Mouse (Mus musculus) intestine, embryonic 14.5 days (tissue): ENCODE measurements at regions not wholly inside any gene's neighbourhood (a gene's known extent, or its start where the extent isn't known, plus 50 kb on each side); places are given as distances from the start of the nearest gene placed in this dataset.

Source experiments
- ATAC-seq: fragments of 200-750 bp; cut with Nextera tagmentation; replicated peaks from 2 replicates; pipeline ENCODE4 v1.8.0; 2017; ENCODE audit warnings: low read depth, moderate number of reproducible peaks, moderate TSS enrichment, moderate library complexity; ENCODE audit not compliant: low FRiP score, low TSS enrichment
- DNase-seq: peaks from one replicate; pipeline ENCODE4 v3.0.0-alpha.2; 2018; ENCODE audit warnings: low spot score
- H3K27ac ChIP-seq: fragments of 300-500 bp; sonication (generic); 2 replicates; pipeline ENCODE4 v1.5.1; 2014; ENCODE audit warnings: low read depth, mild to moderate bottlenecking, control low read depth
- H3K27me3 ChIP-seq: fragments of 300-500 bp; sonication (generic); replicated peaks from 2 replicates; pipeline ENCODE4 v1.6.1; 2014; ENCODE audit warnings: low read length, control low read depth; ENCODE audit not compliant: control insufficient read depth, insufficient read depth
- H3K36me3 ChIP-seq: fragments of 300-500 bp; sonication (generic); 2 replicates; pipeline ENCODE4 v1.6.1; 2014; ENCODE audit warnings: low read length, control low read depth; ENCODE audit not compliant: control insufficient read depth, insufficient read depth
- H3K4me1 ChIP-seq: fragments of 300-500 bp; sonication (generic); replicated peaks from 2 replicates; pipeline ENCODE4 v1.6.1; 2014; ENCODE audit warnings: low read length, control low read depth, mixed read lengths; ENCODE audit not compliant: control insufficient read depth, insufficient read depth
- H3K4me2 ChIP-seq: fragments of 300-500 bp; sonication (generic); 2 replicates; pipeline ENCODE4 v1.6.1; 2014; ENCODE audit warnings: low read length
- H3K4me3 ChIP-seq: fragments of 300-500 bp; sonication (generic); 2 replicates; pipeline ENCODE4 v1.5.1; 2014; ENCODE audit warnings: low read depth, low read length, control low read depth, mixed read lengths
- H3K9ac ChIP-seq: fragments of 300-500 bp; sonication (generic); 2 replicates; pipeline ENCODE4 v1.6.1; 2014; ENCODE audit warnings: mild to moderate bottlenecking, low read length
- H3K9me3 ChIP-seq: fragments of 300-500 bp; sonication (generic); 2 replicates; pipeline ENCODE4 v1.6.1; 2016; ENCODE audit warnings: low read length, control low read depth; ENCODE audit not compliant: control insufficient read depth
- WGBS: fragments of 180-500 bp; shearing (Covaris S2); extraction: QIAGEN DNeasy Blood & Tissue Kit; methylation state at CpG from one replicate; pipeline ENCODE4 v1.1.7; 2014; 5-methylcytosine and 5-hydroxymethylcytosine counted together

DNA sequence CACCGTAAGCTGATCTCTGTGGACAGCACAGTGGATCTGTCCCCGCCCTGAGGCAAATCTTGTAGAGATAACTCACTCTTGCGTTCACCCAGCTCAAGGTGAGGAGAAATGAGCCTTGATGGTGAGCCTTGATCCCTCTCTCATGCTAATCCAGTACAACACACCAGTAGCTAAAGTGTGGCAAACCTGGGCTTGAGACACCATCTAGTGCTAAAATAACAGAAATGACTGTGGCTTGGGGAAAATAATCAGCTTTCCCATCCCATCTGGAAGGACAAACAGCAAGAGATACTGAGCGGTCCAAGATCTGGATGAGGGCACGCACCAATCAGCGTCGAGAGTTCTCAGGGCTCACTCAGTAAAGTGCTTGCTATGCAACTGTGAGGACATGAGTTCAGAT is 50.9 kb upstream of the Cbln4 start:
- Histone ChIP-seq H3K36me3 (no peaks in the 10 kb centered on the region), H3K4me3 (no peak overlapping the region), H3K9ac (no peak overlapping the region), H3K4me2 (no peak overlapping the region), H3K9me3 (no peaks in the 10 kb centered on the region), H3K4me1 (no peaks in the 10 kb centered on the region), H3K27me3 (no peaks in the 10 kb centered on the region), H3K27ac (no peak overlapping the region)
- WGBS: 82% methylated on average over 7 of the region's 7 CpGs
- no peak for DNase-seq
- no peak for ATAC-seq

DNA sequence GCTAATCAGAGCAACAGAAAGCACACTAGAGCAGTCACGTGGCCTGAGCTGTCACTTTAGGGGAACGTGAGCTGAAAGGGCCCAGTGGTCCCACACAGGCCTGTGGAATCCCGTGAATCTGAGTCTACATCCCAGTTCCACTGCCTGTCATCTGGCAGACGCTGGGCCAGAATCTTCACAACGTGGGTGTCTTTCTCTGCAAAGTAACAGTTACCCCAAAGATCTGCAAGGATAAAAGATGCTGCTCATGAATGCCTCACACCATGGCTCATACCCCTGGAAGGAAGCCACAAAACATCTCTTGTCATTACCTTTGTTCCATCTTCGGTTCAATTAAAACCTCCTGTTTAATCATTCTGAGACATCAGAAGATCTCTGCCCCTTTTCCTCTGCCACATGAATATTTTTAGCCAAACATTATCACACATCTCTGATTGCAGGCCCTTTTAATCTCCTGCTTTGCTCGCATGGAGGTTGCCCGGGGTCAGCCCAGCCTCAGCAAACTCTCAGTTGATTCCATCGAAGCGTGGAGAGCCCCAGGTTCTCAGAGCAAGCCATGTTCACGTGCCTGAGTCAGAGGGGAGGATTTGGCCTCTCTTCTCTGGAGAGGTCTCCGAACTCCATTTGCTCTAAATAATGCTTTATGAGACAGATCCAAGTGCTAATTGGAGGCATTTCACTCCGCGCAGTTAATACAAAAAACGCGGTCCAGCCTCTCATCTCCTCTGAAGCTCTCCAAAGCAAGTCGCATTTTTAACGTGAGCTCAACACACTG is 60.8 kb upstream of the Cbln4 start:
- H3K4me3 ChIP-seq: no peak overlapping the region
- H3K27me3 ChIP-seq: no peaks in the 10 kb centered on the region
- H3K27ac ChIP-seq: no peak overlapping the region
- peaks cover 15% of the 10 kb centered on the region; the same call in 1 of the 2 replicates for H3K4me1 ChIP-seq
- no peaks in the 10 kb centered on the region for H3K36me3 ChIP-seq
- 53% methylated on average over 18 of the region's 18 CpGs for WGBS
- no peak for ATAC-seq
- no peak overlapping the region for H3K4me2 ChIP-seq
- H3K9ac ChIP-seq: no peak overlapping the region
- no peaks in the 10 kb centered on the region for H3K9me3 ChIP-seq
- DNase-seq: peak; percentile 44

DNA sequence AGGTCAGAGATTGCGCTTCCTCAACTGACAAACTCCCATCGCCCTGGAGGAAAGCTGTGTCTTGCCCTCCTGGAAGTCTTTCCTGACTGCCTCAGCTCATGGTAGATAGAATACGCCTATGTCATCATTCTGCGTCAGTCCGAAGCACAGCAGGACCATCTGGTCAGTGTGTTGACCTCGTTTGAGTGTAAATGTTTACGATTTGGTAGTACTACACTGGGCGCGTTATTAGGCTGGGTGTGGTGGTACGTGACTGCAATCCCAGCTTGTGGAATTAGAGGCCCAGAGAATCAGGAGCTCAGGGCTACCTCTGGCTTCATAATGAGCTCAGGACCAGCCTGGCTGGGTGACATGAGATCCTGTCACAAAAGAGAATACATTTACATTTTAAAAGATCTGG is 62.0 kb upstream of the Cbln4 start:
- Histone ChIP-seq H3K9me3 (no peaks in the 10 kb centered on the region), H3K36me3 (no peaks in the 10 kb centered on the region), H3K4me2 (peak overlapping the region; percentile 25; the same call in 1 of the 2 replicates), H3K27me3 (no peaks in the 10 kb centered on the region), H3K27ac (no peak overlapping the region), H3K9ac (no peak overlapping the region), H3K4me1 (peaks cover 15% of the 10 kb centered on the region; the same call in 1 of the 2 replicates), H3K4me3 (no peak overlapping the region)
- WGBS: 14% methylated on average over 10 of the region's 10 CpGs
- 0 out of 2 replicates have a peak, but pooled peaks have one; percentile 36 for ATAC-seq
- peak; percentile 55 for DNase-seq

DNA sequence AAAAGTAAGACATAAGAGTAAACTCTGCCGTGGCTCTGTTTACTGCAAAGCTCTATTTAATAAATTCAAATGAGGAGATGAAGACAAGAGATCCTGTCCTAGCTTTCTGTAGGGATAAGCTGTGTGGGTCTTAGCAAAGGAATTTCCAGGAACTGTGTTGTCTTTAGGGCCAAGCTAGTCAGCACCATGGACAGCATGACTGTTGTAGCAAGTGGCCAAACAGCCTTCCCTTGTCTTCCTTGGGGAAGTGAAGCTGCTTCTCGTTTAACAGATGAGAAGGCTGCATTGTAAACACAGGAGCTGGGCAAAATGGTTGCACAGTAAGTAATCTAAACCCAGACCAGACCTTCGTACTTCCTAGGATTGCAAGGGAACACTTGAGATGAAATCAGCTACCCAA is 67.4 kb upstream of the Cbln4 start:
- Histone ChIP-seq H3K4me1 (no peaks in the 10 kb centered on the region), H3K9me3 (no peaks in the 10 kb centered on the region), H3K4me2 (no peak overlapping the region), H3K4me3 (no peak overlapping the region), H3K9ac (no peak overlapping the region), H3K36me3 (no peaks in the 10 kb centered on the region), H3K27me3 (no peaks in the 10 kb centered on the region), H3K27ac (no peak overlapping the region)
- ATAC-seq (no peak), DNase-seq (peak; percentile 65)
- 30% methylated on average over 3 of the region's 3 CpGs for WGBS

GRCm38 (mm10) chr2:172113639-172114038 is 70.4 kb upstream of the Cbln4 start:
- Histone ChIP-seq H3K4me1 (no peaks in the 10 kb centered on the region), H3K9me3 (no peaks in the 10 kb centered on the region), H3K27me3 (no peaks in the 10 kb centered on the region), H3K4me2 (no peak overlapping the region), H3K4me3 (no peak overlapping the region), H3K9ac (no peak overlapping the region), H3K36me3 (no peaks in the 10 kb centered on the region), H3K27ac (no peak overlapping the region)
- ATAC-seq: no peak
- WGBS: 93% methylated on average over 13 of the region's 13 CpGs
- no peak for DNase-seq

GRCm38 (mm10) chr2:172115604-172116206 is 72.4 kb upstream of the Cbln4 start:
- no peak for DNase-seq
- no peaks in the 10 kb centered on the region for H3K27me3 ChIP-seq
- no peak overlapping the region for H3K9ac ChIP-seq
- H3K4me3 ChIP-seq: no peak overlapping the region
- no peaks in the 10 kb centered on the region for H3K9me3 ChIP-seq
- H3K4me2 ChIP-seq: no peak overlapping the region
- no peaks in the 10 kb centered on the region for H3K36me3 ChIP-seq
- ATAC-seq: no peak
- H3K27ac ChIP-seq: no peak overlapping the region
- H3K4me1 ChIP-seq: no peaks in the 10 kb centered on the region
- WGBS: 74% methylated on average over 10 of the region's 10 CpGs

- H3K9me3 ChIP-seq: no peaks in the 10 kb centered on the region
- H3K27me3 ChIP-seq: no peaks in the 10 kb centered on the region
- no peak for DNase-seq
- H3K4me3 ChIP-seq: no peak overlapping the region
- ATAC-seq: no peak
- no peak overlapping the region for H3K9ac ChIP-seq
- H3K4me2 ChIP-seq: no peak overlapping the region
- 77% methylated on average over 2 of the region's 2 CpGs for WGBS
- no peaks in the 10 kb centered on the region; the same call in 1 of the 2 replicates for H3K4me1 ChIP-seq
- no peaks in the 10 kb centered on the region for H3K36me3 ChIP-seq
- H3K27ac ChIP-seq: no peak overlapping the region
These were observed 84.3 kb upstream of the Cbln4 start for GRCm38 (mm10) chr2:172127517-172127916.

- 15% methylated on average over 1 of the region's 1 CpGs for WGBS
- ATAC-seq (no peak), DNase-seq (no peak)
- Histone ChIP-seq H3K27ac (no peak overlapping the region), H3K4me2 (no peak overlapping the region), H3K27me3 (no peaks in the 10 kb centered on the region), H3K4me1 (no peaks in the 10 kb centered on the region; the same call in 1 of the 2 replicates), H3K9me3 (no peaks in the 10 kb centered on the region), H3K36me3 (no peaks in the 10 kb centered on the region), H3K9ac (no peak overlapping the region), H3K4me3 (no peak overlapping the region)
These were observed 88.0 kb upstream of the Cbln4 start for GRCm38 (mm10) chr2:172131232-172131631.
